Mouse (Mus musculus) CD8-positive naive resting alpha-beta T cell, adult 57 days (primary cell): ENCODE results near the gene Adam17. TPM values are rescaled to one million over a fixed set of nuclear protein-coding genes. Genes with fewer than 3 reads are reported as not detected.

ENCODE experiments used
- total RNA-seq: library from RNA; stranded (reverse); gene quantifications from one replicate; pipeline ENCODE4 v1.2.4, GENCODE M21; 2023

The Adam17 gene
- 59.5 TPM for total RNA-seq

DNA sequence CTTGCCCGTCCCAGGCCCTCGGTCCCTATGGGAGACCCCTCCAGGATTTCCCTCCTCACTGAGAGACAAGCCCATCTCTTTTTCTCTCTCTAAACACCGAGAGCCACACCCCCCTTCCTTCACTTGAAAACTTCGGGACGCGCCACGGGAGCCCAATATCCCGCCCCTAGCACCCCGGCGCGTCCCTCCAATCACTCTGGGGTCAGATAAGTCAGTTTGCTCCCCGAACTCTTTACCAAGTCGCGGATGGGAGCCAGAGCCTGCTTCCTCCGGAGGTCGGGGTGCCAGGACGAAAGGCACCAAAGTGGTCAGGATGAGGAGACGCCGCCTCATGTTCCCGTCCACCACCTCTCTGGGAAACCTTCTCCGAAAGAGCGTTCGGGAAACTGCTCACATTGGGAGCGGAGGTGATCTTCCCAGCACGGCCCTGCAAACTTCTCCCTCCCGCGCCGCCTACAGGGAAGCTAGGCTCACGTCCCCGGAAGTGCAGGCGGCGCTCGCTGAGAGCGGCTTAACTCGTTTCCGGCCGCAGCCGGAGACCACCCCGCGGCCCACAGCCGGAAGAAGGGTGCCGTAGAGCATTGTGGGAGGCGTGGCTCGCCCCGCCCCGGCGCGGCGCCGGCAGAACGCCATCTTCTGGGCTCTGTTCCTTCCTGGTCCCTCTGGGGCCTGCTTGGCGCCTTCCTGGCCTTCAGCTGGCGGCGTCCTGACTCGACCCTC is at the start of gene Adam17:
TSS of gene Adam17 (minus strand) at position 533 of the 720 bp plus-strand sequence.

DNA sequence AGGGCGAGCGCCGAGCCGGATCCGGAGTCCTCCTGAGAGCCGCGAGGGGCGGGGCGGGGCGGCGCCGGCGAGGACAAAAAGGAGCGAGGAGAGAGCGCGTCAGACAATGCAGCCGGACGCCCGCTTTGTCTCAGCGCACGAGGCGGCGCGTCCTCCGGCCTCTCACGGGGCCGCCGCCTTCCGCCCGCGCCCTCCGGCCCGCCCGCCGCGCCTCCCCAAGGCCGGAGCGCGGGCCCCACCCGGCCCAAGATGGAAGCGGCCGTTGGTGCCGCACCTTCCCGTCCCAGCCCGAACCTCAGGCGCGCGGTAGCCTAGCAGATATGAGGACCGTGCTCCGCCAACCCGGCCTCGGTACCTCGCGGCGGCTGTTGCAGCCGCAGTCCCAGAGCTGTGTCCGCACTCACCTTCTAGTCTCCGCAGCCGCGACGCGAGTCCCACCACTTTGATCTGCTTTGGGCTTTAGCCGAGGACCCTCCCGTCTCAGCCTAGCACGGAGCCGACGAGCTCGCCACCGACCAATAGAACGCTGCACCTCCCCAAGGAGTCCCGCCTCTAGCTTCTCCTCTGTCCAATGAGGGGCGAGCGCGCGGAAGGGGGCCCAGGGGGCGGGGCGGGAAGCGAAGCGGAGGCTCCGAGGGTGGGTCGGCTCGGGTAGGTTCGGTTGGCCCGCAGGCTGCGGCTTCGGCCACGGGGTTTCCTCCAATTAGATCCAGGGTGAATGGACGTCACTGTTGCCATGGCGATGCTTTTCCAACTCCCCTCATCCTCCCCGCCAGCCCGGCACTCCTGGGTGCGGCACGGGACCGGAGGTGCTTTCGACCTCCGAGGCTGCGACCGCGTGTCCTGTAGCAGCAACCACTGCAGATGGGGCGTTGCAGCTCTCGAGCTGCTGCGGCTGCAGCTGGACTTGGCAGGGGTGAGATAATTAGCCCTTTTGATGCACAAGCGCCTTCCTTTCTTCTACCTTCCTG is 44.0 kb upstream of the Adam17 start, which contains the start of gene Ywhaq:
TSS of gene Ywhaq (minus strand) at position 538 of the 971 bp plus-strand sequence.

DNA sequence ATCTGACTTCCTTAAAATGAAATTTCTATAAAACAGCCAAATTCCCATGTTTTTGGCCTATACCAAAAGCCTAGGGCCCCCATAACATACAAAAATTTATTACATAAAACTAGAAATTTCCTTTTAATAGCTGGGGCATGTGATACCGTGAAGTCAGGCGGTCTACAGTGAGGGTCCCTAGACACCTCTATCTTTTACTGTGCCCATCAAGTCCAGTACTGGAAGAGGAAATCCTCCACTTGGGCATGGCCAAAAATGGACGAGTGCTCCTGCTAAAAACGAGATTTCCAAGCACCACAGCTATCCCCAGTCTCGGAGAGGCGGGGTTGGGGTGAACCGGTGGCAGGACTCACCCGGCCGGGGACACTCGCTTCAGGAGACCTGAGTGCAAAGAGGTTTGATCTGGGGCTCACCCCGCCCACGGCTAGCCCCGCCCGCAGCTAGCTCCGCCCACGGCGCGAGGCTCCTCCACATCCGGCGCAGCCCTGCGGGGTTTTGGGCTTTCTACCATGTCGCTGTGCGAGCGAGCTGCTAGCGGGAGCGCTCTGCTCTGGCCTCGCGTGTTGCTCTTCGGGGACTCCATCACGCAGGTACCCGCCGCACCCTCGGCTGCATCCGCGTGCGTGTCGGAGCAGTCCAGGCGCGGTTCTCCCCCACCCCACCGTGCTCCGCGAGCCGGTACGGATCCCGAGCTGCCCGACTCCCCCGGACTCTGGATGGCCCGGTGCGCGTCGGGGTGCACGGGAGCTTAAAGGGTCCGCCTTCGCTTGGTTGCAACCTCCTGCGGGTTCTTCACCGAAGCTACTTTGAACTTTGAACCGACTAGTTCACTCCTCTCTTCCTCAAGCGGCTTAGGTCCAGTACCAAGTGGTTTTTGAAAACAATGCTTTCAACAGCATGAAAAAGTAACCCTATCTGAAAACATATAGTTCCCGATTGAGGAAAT is 57.2 kb downstream of the Adam17 start, which contains the start of gene Iah1:
TSS of gene Iah1 (plus strand) at position 467 of the 946 bp plus-strand sequence.

DNA sequence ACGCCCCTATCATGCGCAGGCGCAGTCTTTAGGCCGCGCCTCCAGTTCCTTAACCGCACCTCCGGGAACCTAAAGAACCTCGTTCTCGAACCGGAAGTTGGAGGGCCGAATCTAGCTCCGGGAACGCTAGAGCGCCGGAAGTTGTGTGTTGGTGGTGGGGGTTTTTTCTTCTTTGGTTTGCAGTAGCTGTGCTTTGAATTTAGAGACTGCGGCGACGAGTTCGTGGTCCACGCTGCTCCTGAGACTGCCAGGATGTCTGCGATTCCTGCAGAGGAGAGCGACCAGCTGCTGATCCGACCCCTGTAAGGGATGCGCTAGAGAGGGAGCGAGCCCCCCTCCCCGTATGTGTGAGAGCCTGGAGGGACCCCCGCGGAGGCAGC is 87.2 kb downstream of the Adam17 start, which contains the start of gene Itgb1bp1:
TSS of gene Itgb1bp1 (minus strand) at position 42 of the 380 bp plus-strand sequence.

DNA sequence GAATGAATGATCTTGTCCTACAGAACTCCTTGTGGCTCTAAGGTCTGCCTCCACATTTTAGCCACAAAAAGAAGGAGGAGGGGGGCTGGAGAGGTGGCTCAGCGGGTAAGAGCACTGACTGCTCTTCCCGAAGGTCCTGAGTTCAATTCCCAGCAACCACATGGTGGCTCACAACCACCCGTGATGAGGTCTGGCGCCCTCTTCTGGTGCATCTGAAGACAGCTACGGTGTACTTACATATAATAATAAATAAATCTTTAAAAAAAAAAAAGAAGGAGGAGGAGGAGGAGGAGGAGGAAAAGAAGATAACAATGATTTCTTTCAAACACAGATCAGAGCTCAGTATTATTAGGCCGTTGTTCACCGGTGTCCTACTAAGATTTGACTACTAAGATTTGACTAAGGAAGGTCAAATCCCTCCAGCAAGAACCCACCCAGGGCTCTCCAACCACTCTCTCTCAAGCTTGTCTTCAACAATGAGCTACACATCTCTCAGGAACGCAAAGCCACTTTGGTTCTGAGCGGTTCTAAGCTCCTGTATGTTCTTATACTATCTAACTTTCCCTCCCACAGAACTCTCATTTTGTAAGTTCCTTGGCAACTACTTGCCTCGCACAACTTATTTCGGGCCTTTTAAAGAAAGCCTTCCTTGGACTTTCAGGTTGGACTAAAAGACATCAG is 88.5 kb downstream of the Adam17 start, which contains the start of gene Cpsf3:
TSS of gene Cpsf3 (plus strand) at position 631 of the 681 bp plus-strand sequence.

Other genes with a start within 250 kb of the Adam17 start
- gene Cpsf3, start 88.2 kb downstream of the Adam17 start, total RNA-seq: 84.5 TPM
- 42.1 TPM for gene Itgb1bp1, start 87.3 kb downstream of the Adam17 start, total RNA-seq
- 23.0 TPM for gene Iah1, start 57.2 kb downstream of the Adam17 start, total RNA-seq
- 172 TPM for gene Ywhaq, start 44.0 kb upstream of the Adam17 start, total RNA-seq